Mouse (Mus musculus): ENCODE results near the gene Luc7l2. TPM values are rescaled to one million over a fixed set of nuclear protein-coding genes. Genes with fewer than 3 reads are reported as not detected.

Gene Luc7l2
- polyA plus RNA-seq, 1 experiment, result 259 TPM

DNA sequence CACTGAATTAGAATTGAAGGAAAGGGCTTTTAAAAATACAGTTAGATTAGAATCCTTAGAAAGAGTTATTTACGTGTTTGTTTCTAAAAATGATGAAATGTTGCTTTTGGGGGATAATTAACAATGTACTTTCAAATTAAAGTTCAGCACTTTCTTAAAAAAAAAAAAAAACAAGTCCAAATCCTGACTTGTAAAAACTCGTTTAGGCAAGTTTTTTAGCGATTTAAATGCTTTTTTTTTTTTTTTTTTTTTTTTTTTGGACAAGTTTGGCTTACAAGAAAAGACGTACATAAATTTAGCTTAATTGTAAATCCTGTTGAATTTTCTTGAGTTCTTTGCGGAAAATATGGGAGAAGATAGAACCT, 1.5 kb downstream of the Luc7l2 start:
- no peak overlapping the region for H3K27ac ChIP-seq (ENCODE audit: insufficient read depth, low read length)
- no peak for TF ChIP-seq POLR2A (IDR thresholded peaks at IDR 0.05; ENCODE audit: low read depth, low read length)
- no peak for TF ChIP-seq CTCF (IDR thresholded peaks at IDR 0.05; ENCODE audit: borderline replicate concordance, insufficient read depth, low read length)
- H3K4me1 ChIP-seq (ENCODE audit: control insufficient read depth, insufficient read depth, low read length), result no peaks in the 10 kb centered on the region
- H3K4me3 ChIP-seq (ENCODE audit: insufficient read depth, low read length), result peak overlapping the region; percentile 71; the same call in 1 of the 2 replicates

- Histone ChIP-seq H3K27ac (ENCODE audit: insufficient read depth, low read length) (no peak overlapping the region), H3K4me1 (ENCODE audit: control insufficient read depth, insufficient read depth, low read length) (no peaks in the 10 kb centered on the region), H3K4me3 (ENCODE audit: insufficient read depth, low read length) (no peak overlapping the region)
- TF ChIP-seq CTCF (IDR thresholded peaks at IDR 0.05; ENCODE audit: borderline replicate concordance, insufficient read depth, low read length) (no peak), POLR2A (IDR thresholded peaks at IDR 0.05; ENCODE audit: low read depth, low read length) (no peak)
These were observed 25.0 kb downstream of the Luc7l2 start for GRCm38 (mm10) chr6:38576096-38576495.

GRCm38 (mm10) chr6:38580112-38580857, 29.2 kb downstream of the Luc7l2 start:
- H3K4me1 ChIP-seq (ENCODE audit: control insufficient read depth, insufficient read depth, low read length), result no peaks in the 10 kb centered on the region
- H3K4me3 ChIP-seq (ENCODE audit: insufficient read depth, low read length), result no peak overlapping the region
- H3K27ac ChIP-seq (ENCODE audit: insufficient read depth, low read length), result no peak overlapping the region
- TF ChIP-seq CTCF (IDR thresholded peaks at IDR 0.05; ENCODE audit: borderline replicate concordance, insufficient read depth, low read length) (no peak), POLR2A (IDR thresholded peaks at IDR 0.05; ENCODE audit: low read depth, low read length) (no peak)

DNA sequence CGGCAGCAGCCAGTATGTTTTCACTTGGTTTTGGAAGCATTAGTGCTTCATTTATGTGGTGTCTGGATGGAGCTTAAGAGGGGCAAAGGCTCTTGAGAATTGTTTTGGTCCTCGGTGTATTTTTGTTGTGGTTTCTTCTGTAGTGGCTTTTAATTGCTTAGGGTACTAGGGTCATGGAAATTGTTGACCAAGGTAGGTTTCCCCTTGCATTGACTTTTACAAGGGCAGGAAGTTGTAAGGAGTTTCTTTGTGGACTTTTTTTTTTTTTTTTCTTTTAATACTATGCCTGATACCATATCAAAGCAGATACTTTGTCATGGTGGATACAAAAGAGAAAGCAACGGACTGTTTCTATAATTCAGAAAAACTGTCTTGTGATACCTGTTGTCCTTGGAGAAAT, 30.6 kb downstream of the Luc7l2 start:
- Histone ChIP-seq H3K27ac (ENCODE audit: insufficient read depth, low read length) (no peak overlapping the region), H3K4me3 (ENCODE audit: insufficient read depth, low read length) (no peak overlapping the region), H3K4me1 (ENCODE audit: control insufficient read depth, insufficient read depth, low read length) (no peaks in the 10 kb centered on the region)
- no peak for TF ChIP-seq CTCF (IDR thresholded peaks at IDR 0.05; ENCODE audit: borderline replicate concordance, insufficient read depth, low read length)
- TF ChIP-seq POLR2A (IDR thresholded peaks at IDR 0.05; ENCODE audit: low read depth, low read length), result no peak

DNA sequence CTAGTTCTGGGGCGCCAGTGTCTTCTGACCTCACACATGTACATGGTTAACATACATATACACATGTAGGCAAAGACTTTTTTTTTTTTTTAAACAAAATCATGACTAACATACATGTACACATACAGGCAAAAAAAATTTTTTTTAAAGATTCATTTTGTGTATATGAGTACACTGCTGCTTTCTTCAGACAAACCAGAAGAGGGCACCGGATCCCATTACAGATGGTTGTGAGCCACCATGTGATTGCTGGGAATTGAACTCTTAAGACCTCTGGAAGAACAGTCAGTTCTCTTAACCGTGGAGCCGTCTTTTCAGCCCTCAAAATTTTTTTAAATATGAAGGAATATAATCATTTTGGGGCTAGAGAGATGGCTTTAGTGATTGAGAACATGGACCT, 46.3 kb downstream of the Luc7l2 start:
- Histone ChIP-seq H3K27ac (ENCODE audit: insufficient read depth, low read length) (no peak overlapping the region), H3K4me3 (ENCODE audit: insufficient read depth, low read length) (no peak overlapping the region), H3K4me1 (ENCODE audit: control insufficient read depth, insufficient read depth, low read length) (no peaks in the 10 kb centered on the region)
- TF ChIP-seq POLR2A (IDR thresholded peaks at IDR 0.05; ENCODE audit: low read depth, low read length), result no peak
- no peak for TF ChIP-seq CTCF (IDR thresholded peaks at IDR 0.05; ENCODE audit: borderline replicate concordance, insufficient read depth, low read length)

DNA sequence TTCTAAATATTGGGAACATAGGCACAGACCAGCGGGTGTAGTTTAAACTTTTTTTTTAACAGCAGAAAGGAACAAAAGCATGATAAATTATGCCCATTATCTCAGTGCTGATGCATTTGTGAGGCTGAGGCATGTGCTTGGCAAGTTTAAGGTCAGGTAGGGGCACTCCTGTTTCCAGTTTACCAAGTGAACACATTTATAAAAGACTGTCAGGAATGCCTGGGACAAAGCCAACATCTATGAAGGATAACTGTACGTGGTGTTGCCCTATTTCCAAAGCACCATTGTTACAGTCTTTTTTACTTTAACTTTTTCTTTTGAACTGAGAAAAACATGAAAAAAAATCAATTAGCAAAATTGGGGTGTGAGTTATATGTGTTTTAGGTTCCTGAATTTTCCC, 58.8 kb downstream of the Luc7l2 start:
- Histone ChIP-seq H3K4me3 (ENCODE audit: insufficient read depth, low read length) (no peak overlapping the region), H3K27ac (ENCODE audit: insufficient read depth, low read length) (no peak overlapping the region), H3K4me1 (ENCODE audit: control insufficient read depth, insufficient read depth, low read length) (no peaks in the 10 kb centered on the region)
- TF ChIP-seq POLR2A (IDR thresholded peaks at IDR 0.05; ENCODE audit: low read depth, low read length), result no peak
- no peak for TF ChIP-seq CTCF (IDR thresholded peaks at IDR 0.05; ENCODE audit: borderline replicate concordance, insufficient read depth, low read length)

DNA sequence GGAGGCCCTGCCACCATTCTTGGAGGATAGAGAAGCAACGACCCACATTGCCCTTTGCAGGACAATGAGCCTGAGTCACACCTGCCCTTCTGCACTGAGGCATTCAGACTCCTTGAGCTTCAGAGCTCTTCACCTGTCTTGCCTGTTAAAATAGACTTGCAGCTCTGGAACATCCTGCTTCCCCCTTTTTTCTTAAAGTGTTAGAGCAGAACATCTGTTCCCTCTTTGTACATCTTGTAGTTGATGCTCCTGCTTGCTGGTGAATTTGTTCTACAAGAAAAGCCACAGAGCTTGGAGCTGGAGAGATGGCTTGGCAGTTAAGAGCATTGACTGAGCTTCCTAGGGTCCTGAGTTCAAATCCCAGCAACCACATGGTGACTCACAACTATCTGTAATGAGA, 71.3 kb downstream of the Luc7l2 start:
- H3K4me3 ChIP-seq (ENCODE audit: insufficient read depth, low read length), result no peak overlapping the region
- peaks cover 11% of the 10 kb centered on the region for H3K4me1 ChIP-seq (ENCODE audit: control insufficient read depth, insufficient read depth, low read length)
- TF ChIP-seq CTCF (IDR thresholded peaks at IDR 0.05; ENCODE audit: borderline replicate concordance, insufficient read depth, low read length) (no peak), POLR2A (IDR thresholded peaks at IDR 0.05; ENCODE audit: low read depth, low read length) (no peak)
- H3K27ac ChIP-seq (ENCODE audit: insufficient read depth, low read length), result no peak overlapping the region

DNA sequence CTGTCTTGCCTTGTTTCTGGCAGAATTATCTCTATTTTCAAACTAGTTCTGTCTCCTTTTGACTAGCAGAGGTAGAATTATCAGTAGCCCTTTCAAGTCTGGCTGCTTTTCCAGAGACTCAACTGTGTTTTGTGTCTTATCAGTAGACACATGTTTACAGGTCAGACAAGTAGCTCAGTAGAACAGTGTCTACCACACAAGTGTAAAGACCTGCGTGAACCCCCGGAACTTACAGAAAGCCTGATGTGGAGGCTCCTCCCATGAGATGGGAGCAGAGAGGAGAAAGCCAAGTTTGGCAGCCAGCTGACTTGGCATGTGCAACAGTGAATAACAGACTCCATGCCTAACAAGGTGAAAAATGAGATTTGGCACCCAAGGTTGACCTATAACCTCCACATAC, 72.3 kb downstream of the Luc7l2 start:
- Histone ChIP-seq H3K4me1 (ENCODE audit: control insufficient read depth, insufficient read depth, low read length) (peaks cover 11% of the 10 kb centered on the region), H3K4me3 (ENCODE audit: insufficient read depth, low read length) (no peak overlapping the region), H3K27ac (ENCODE audit: insufficient read depth, low read length) (no peak overlapping the region)
- no peak for TF ChIP-seq POLR2A (IDR thresholded peaks at IDR 0.05; ENCODE audit: low read depth, low read length)
- no peak for TF ChIP-seq CTCF (IDR thresholded peaks at IDR 0.05; ENCODE audit: borderline replicate concordance, insufficient read depth, low read length)

DNA sequence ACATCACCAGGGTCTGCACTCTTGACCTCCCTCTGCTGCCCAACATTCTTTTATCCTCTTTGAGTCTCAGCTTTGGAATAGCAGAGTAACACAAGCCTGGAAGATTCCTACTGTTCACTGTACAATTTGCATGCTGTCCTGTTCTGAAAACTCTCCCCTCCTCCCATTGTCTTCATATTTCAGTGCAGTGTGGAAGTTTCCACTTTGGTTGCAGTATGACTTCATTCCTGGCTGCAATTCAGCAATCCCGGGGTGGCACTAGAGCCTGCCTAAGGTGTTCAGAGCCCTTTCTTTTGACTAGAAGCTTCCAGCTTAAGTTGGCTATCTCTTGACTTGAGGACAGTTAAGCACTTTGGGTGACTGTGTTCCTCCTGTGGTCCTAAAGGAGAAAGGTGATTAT, 73.3 kb downstream of the Luc7l2 start:
- H3K4me1 ChIP-seq (ENCODE audit: control insufficient read depth, insufficient read depth, low read length), result peaks cover 11% of the 10 kb centered on the region
- no peak overlapping the region for H3K27ac ChIP-seq (ENCODE audit: insufficient read depth, low read length)
- TF ChIP-seq POLR2A (IDR thresholded peaks at IDR 0.05; ENCODE audit: low read depth, low read length), result no peak
- no peak for TF ChIP-seq CTCF (IDR thresholded peaks at IDR 0.05; ENCODE audit: borderline replicate concordance, insufficient read depth, low read length)
- no peak overlapping the region for H3K4me3 ChIP-seq (ENCODE audit: insufficient read depth, low read length)

GRCm38 (mm10) chr6:38626086-38626485, 75.0 kb downstream of the Luc7l2 start:
- TF ChIP-seq CTCF (IDR thresholded peaks at IDR 0.05; ENCODE audit: borderline replicate concordance, insufficient read depth, low read length), result no peak
- TF ChIP-seq POLR2A (IDR thresholded peaks at IDR 0.05; ENCODE audit: low read depth, low read length), result no peak
- Histone ChIP-seq H3K4me1 (ENCODE audit: control insufficient read depth, insufficient read depth, low read length) (peaks cover 11% of the 10 kb centered on the region), H3K27ac (ENCODE audit: insufficient read depth, low read length) (no peak overlapping the region), H3K4me3 (ENCODE audit: insufficient read depth, low read length) (no peak overlapping the region)

Data from embryonic fibroblast, embryonic 13.5 days (primary cell).